Mouse (Mus musculus) liver, embryonic 14.5 days (tissue): Measurements from ENCODE around the gene Napepld.

ENCODE experiments used
- CTCF ChIP-seq: IDR thresholded peaks from 2 replicates; pipeline ENCODE4 v1.5.1; 2016; ENCODE audit warnings: antibody characterized with exemption, low read depth, control low read depth
- EP300 ChIP-seq: IDR thresholded peaks from 2 replicates; pipeline ENCODE4 v1.6.1; 2016; ENCODE audit warnings: antibody characterized with exemption, low read depth

- TF ChIP-seq CTCF (peak; percentile 87), EP300 (no peak)
Measured at GRCm38 (mm10) chr5:21658623-21659395, 42.4 kb downstream of the Napepld start.
